Mouse (Mus musculus): ENCODE results near the gene Hsp90aa1.

GRCm38 (mm10) chr12:110703682-110704081 is 1.2 kb upstream of the Hsp90aa1 start:
- no peak for TF ChIP-seq CTCF (IDR thresholded peaks at IDR 0.05; ENCODE audit: low read depth, low read length)
- no peak for TF ChIP-seq POLR2A (IDR thresholded peaks at IDR 0.05; ENCODE audit: insufficient read depth, low read length)
- no peak for TF ChIP-seq EP300 (IDR thresholded peaks at IDR 0.05; ENCODE audit: insufficient read depth, low read depth, low read length)

Measured in ES-Bruce4 (cell line).